Mouse (Mus musculus): ENCODE measurements at regions not wholly inside any gene's neighbourhood (a gene's known extent, or its start where the extent isn't known, plus 50 kb on each side); places are given as distances from the start of the nearest gene placed in this dataset.

DNA sequence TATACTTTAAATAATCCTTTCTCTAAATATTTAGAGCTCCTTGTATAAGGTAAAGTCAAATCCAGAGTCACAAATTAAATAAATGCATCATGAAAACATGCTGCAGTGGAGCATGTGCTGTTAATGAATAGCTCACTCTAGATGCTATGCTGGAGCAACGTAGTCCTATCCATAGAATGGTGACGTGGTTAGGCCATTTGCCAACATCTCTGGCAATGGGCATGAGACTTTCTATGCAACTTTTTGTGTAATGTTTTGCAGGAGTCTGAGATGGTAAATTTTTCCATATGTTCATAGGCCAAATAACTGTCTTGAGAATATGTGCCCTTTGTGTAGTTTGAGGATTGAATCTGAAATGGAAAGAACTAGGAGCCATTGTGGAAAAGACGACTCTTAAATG lies 653.1 kb upstream of the Adgrl4 start:
- TF ChIP-seq GATA1 (IDR thresholded peaks at IDR 0.05; ENCODE audit: borderline replicate concordance, low read length) = no peak
- no peak for TF ChIP-seq FLI1 (IDR thresholded peaks at IDR 0.05; ENCODE audit: low read length)

All from megakaryocyte, embryonic 14.5 days (primary cell).